Mouse (Mus musculus) embryonic facial prominence, embryonic 15.5 days (tissue): ENCODE results near the gene Dhx58. TPM values are rescaled to one million over a fixed set of nuclear protein-coding genes. Genes with fewer than 3 reads are reported as not detected.
A peak's percentile ranks its signal among the peaks of the same experiment; 100 is the strongest.

Experiments used
- ATAC-seq: fragments of 200-750 bp; cut with Nextera tagmentation; 2 replicates; pipeline ENCODE4 v1.8.0; 2017; ENCODE audit warnings: low read depth, moderate TSS enrichment; ENCODE audit not compliant: insufficient number of reproducible peaks, low FRiP score, low TSS enrichment
- H3K27ac ChIP-seq: fragments of 300-500 bp; sonication (generic); replicated peaks from 2 replicates; pipeline ENCODE4 v1.5.1; 2015; ENCODE audit warnings: mild to moderate bottlenecking, inconsistent platforms
- H3K27me3 ChIP-seq: fragments of 300-500 bp; sonication (generic); 2 replicates; pipeline ENCODE4 v1.6.1; 2015; ENCODE audit warnings: inconsistent platforms
- H3K36me3 ChIP-seq: fragments of 300-500 bp; sonication (generic); 2 replicates; pipeline ENCODE4 v1.6.1; 2015; ENCODE audit warnings: mild to moderate bottlenecking, inconsistent platforms
- H3K4me1 ChIP-seq: fragments of 300-500 bp; sonication (generic); 2 replicates; pipeline ENCODE4 v1.6.1; 2015; ENCODE audit warnings: inconsistent platforms
- H3K4me2 ChIP-seq: fragments of 300-500 bp; sonication (generic); replicated peaks from 2 replicates; pipeline ENCODE4 v1.6.1; 2015; ENCODE audit warnings: mild to moderate bottlenecking, inconsistent platforms
- H3K4me3 ChIP-seq: fragments of 300-500 bp; sonication (generic); replicated peaks from 2 replicates; pipeline ENCODE4 v1.5.1; 2015; ENCODE audit warnings: mild to moderate bottlenecking, inconsistent platforms
- H3K9ac ChIP-seq: fragments of 300-500 bp; sonication (generic); 2 replicates; pipeline ENCODE4 v1.6.1; 2015; ENCODE audit warnings: inconsistent platforms
- H3K9me3 ChIP-seq: fragments of 300-500 bp; sonication (generic); replicated peaks from 2 replicates; pipeline ENCODE4 v1.6.1; 2016; ENCODE audit warnings: inconsistent platforms
- WGBS: fragments of 180-500 bp; shearing (Covaris S2); methylation state at CpG from one replicate; pipeline ENCODE4 v1.1.7; 2015; 5-methylcytosine and 5-hydroxymethylcytosine counted together
- polyA plus RNA-seq: library from polyadenylated mRNA; unstranded; fragments of >200 nt; fragmentation: Nextera tagmentation; extraction: Ambion mirVana; gene quantifications from 2 replicates; pipeline ENCODE4 v1.2.1, GENCODE M21; 2015

Dhx58 gene
- polyA plus RNA-seq, 1 experiment from 2014 or later: 5.9 TPM

DNA sequence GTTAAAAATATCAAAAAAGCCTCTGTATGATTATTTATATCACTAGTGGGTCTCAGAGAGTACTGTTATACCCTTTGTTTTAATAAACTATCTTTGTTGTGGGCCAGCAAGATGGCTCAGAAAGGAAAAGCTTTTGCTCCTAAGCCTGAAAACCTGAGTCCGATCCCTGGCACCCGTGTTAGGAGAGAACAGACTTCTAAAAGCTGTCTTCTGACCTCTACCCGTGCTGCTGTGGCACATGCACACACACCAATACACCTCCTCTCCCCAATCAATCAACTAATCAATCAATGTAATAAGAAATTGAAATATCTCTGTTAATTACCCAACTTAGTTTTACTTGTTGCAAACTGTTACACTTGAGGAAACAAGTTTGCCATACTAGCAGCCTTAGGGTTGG, 3.4 kb downstream of the Dhx58 start:
- Histone ChIP-seq H3K4me1 (peaks cover 29% of the 10 kb centered on the region), H3K27me3 (no peaks in the 10 kb centered on the region), H3K4me3 (peak overlapping the region; percentile 32; the same call in 1 of the 2 replicates), H3K4me2 (no peak overlapping the region), H3K27ac (no peak overlapping the region), H3K9ac (no peak overlapping the region), H3K9me3 (no peaks in the 10 kb centered on the region), H3K36me3 (peaks cover 15% of the 10 kb centered on the region)
- no peak for ATAC-seq
- 71% methylated on average over 3 of the region's 3 CpGs for WGBS

DNA sequence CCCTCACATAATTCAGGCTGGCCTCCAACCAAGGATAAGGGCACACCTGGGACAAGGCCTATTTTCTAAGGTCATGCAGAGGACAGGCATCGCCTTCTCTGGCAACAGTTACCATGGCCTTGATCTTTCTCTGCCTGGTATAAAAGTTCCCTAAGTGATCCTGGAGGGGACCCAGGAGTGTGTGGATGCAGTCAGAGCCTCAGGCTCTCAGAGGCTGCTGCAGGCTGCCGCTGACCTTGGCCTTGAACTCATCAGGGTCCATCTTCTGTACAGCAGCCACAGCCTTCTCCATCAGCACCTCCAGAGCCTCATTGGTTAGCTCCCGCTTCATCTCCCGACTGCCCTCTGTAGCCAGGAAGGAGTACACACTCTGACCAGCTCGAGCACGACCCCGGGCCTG, 6.2 kb downstream of the Dhx58 start:
- H3K4me2 ChIP-seq: no peak overlapping the region
- H3K4me1 ChIP-seq: peaks cover 18% of the 10 kb centered on the region
- H3K27ac ChIP-seq: no peak overlapping the region
- no peak for ATAC-seq
- 73% methylated on average over 7 of the region's 7 CpGs for WGBS
- H3K27me3 ChIP-seq: 0 out of 2 replicates have a peak, but pooled peaks cover 1% of the 10 kb centered on the region
- H3K9me3 ChIP-seq: no peaks in the 10 kb centered on the region
- H3K9ac ChIP-seq: no peak overlapping the region
- H3K36me3 ChIP-seq: no peaks in the 10 kb centered on the region
- no peak overlapping the region for H3K4me3 ChIP-seq

DNA sequence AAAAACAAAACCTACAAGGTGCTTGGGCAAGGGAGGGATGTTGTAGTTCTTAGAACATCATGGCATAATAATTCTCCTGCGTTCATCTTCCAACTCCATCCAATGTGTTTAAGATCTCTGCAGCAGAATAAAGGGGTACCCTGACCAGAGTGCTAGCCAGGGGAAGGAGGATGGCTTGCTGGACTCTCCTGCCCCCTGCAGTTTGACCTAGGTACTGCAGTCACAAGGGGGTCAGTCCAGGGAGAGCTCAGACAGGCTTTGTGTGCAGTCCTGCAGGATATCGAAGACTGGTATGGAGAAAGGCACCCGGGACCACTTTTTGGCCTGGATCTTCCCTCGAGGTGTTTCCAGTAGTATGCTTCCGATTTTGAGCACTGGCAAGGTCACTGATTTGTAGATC, 9.1 kb downstream of the Dhx58 start:
- peaks cover 11% of the 10 kb centered on the region for H3K27me3 ChIP-seq
- H3K4me2 ChIP-seq: no peak overlapping the region
- ATAC-seq: no peak
- 27% methylated on average over 5 of the region's 5 CpGs for WGBS
- no peaks in the 10 kb centered on the region for H3K36me3 ChIP-seq
- no peak overlapping the region for H3K27ac ChIP-seq
- H3K9me3 ChIP-seq: no peaks in the 10 kb centered on the region
- H3K4me3 ChIP-seq: no peak overlapping the region
- H3K9ac ChIP-seq: no peak overlapping the region
- peaks cover 15% of the 10 kb centered on the region for H3K4me1 ChIP-seq

DNA sequence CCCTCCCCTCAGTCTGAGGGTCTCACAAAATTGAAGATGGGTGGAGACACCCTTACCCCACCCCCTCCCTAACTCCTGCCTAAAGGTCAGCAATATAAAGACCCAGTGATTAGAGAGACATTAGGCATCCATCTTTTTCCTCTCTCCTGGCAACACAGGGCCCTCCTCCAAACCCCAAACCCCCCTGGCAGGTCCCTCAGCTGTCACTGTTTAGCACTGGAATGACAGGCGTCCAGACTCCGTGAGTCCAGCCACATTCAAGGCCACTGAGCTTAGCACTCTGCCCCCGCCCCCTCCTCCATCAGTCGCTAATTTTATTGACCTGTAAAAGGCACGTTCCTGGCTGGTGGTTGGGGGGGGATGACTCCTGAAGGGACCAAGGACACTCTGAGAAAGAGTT, 10.9 kb downstream of the Dhx58 start:
- no peaks in the 10 kb centered on the region for H3K36me3 ChIP-seq
- no peak overlapping the region for H3K9ac ChIP-seq
- H3K27me3 ChIP-seq: peaks cover 11% of the 10 kb centered on the region
- no peak for ATAC-seq
- no peak overlapping the region for H3K27ac ChIP-seq
- peaks cover 15% of the 10 kb centered on the region for H3K4me1 ChIP-seq
- WGBS: 32% methylated on average over 5 of the region's 5 CpGs
- no peak overlapping the region for H3K4me2 ChIP-seq
- H3K9me3 ChIP-seq: no peaks in the 10 kb centered on the region
- H3K4me3 ChIP-seq: no peak overlapping the region

DNA sequence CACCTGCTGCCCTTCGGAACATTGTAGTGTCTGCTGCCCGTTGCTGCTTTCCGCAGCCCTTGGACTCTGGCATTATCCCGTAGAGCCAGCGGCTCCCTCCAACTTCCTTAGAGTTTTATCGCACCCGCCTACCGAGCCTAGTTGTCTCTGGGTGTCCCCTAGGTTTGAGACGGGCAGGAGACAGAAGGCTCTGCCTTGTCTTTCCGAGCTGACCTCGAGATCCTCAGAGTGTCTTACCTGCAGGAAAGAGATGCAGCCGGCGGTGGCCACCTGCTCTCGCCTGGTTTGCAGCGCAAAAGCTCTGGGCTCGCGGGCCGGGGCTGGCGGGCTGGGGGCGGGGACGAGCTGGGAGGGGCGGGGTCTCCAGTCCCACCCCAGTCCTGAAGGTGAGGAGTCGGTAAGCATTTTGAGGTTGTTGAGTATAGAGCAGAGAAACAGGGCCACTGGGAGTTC, 11.9 kb downstream of the Dhx58 start, which contains the start of gene Zfp385c:
Zfp385c (minus strand) TSS at position 292 of the 453 bp plus-strand sequence.
- no peak for ATAC-seq
- Histone ChIP-seq H3K4me2 (peak within 1 kb of the TSS; percentile 59), H3K4me3 (peak within 1 kb of the TSS; percentile 37), H3K36me3 (no peaks in the 10 kb centered on the region), H3K9me3 (no peaks in the 10 kb centered on the region), H3K27ac (no peak within 1 kb of the TSS), H3K9ac (0 out of 2 replicates have a peak within 1 kb of the TSS, but pooled peaks have one; percentile 12), H3K27me3 (peaks cover 11% of the 10 kb centered on the region), H3K4me1 (peaks cover 15% of the 10 kb centered on the region)
- WGBS: 2% methylated on average over 23 of the region's 23 CpGs

DNA sequence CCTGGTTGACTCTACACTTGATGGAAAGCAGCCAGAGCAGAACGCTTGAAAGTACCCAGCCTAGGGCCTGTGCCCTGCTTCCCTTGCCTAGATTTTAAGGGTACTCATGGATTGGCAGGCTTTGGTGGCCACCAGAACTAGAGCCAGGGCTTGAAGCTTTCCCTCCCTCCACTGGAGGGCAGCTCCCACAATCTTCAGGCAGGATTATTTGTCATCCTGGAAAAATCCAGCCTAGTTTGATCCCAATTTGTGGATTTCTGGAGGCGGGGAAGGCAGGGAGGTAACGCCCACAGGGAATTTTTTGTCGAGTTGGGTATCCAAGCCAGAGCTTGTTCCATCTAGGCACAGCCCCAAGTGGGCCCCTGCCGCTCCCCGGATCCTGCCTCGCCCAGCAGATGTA, 13.7 kb downstream of the Dhx58 start:
- WGBS: 53% methylated on average over 7 of the region's 7 CpGs
- Histone ChIP-seq H3K4me1 (peaks cover 15% of the 10 kb centered on the region), H3K9me3 (no peaks in the 10 kb centered on the region), H3K36me3 (no peaks in the 10 kb centered on the region), H3K4me3 (no peak overlapping the region), H3K27ac (no peak overlapping the region), H3K27me3 (peaks cover 11% of the 10 kb centered on the region), H3K4me2 (no peak overlapping the region), H3K9ac (no peak overlapping the region)
- no peak for ATAC-seq

DNA sequence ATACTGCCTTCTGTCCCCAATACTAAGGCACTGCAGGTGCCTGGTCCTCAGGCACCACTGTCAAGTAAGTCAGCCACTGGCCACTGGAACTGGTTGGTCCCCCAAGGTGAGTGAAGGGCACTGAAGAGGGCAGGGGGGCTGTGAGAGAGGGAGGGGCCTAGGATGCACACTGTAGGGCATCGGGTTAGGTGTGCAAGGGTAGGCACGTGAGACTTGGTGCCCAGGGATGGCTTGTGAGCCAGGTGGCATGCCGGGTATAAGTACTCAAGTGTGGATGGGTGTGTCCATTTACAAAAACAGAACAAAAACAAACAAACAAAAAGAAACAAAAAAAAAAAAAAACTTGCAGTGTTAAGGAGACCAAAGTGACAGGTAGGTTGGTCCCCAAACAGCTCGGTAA, 15.6 kb downstream of the Dhx58 start:
- no peak overlapping the region for H3K4me2 ChIP-seq
- no peaks in the 10 kb centered on the region for H3K9me3 ChIP-seq
- ATAC-seq: no peak
- H3K4me1 ChIP-seq: peaks cover 15% of the 10 kb centered on the region
- no peak overlapping the region for H3K9ac ChIP-seq
- peaks cover 11% of the 10 kb centered on the region for H3K27me3 ChIP-seq
- no peak overlapping the region for H3K27ac ChIP-seq
- 63% methylated on average over 4 of the region's 4 CpGs for WGBS
- H3K4me3 ChIP-seq: no peak overlapping the region
- H3K36me3 ChIP-seq: no peaks in the 10 kb centered on the region

DNA sequence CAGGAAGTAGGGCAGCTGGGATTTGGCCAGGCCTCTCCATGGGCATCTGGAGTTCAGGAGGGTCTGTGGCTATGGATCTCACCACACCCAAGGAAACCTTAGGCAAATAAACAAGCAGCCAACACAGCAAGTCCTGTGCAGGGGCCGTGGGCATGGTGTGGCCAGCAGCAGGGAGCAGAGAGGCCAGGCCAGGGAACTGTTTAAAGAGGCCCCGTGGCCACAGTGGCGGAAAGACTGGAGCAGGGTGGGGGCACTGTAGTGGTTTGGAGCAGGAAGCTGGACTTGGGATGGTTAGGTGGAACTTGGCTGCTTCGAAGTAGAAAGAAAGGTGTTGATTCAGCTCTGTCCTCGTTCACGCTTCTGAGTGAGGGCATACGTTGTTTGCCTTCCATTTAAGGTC, 16.8 kb downstream of the Dhx58 start:
- H3K4me1 ChIP-seq: peaks cover 12% of the 10 kb centered on the region
- H3K4me2 ChIP-seq: no peak overlapping the region
- peak; percentile 58 for ATAC-seq
- H3K9ac ChIP-seq: no peak overlapping the region
- H3K27me3 ChIP-seq: peaks cover 5% of the 10 kb centered on the region
- WGBS: 79% methylated on average over 7 of the region's 7 CpGs
- H3K27ac ChIP-seq: no peak overlapping the region
- H3K4me3 ChIP-seq: no peak overlapping the region
- no peaks in the 10 kb centered on the region for H3K9me3 ChIP-seq
- H3K36me3 ChIP-seq: no peaks in the 10 kb centered on the region

DNA sequence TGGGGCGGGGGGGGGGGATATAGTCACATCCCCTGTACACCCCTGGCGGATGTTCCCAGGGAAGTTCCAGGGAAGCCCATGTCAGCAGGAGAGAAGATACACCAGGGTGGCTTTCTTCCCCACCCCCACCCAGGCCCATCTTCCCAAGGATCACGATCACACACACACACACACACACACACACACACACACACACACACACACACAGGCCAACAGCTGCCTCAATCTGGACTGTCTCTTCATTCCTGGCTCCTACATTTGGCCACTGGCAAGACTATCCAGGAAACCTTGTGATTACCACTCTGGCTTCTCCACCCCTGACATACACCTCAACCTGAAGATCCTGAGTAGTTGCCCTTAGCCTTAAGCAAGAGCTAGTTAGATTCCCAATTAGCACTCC, 18.7 kb downstream of the Dhx58 start:
- H3K27ac ChIP-seq: no peak overlapping the region
- no peak overlapping the region for H3K4me3 ChIP-seq
- no peak for ATAC-seq
- no peaks in the 10 kb centered on the region for H3K9me3 ChIP-seq
- WGBS: 86% methylated on average over 2 of the region's 3 CpGs
- H3K4me2 ChIP-seq: no peak overlapping the region
- H3K9ac ChIP-seq: no peak overlapping the region
- H3K4me1 ChIP-seq: peaks cover under 1% of the 10 kb centered on the region; the same call in 1 of the 2 replicates
- no peaks in the 10 kb centered on the region for H3K27me3 ChIP-seq
- no peaks in the 10 kb centered on the region for H3K36me3 ChIP-seq

DNA sequence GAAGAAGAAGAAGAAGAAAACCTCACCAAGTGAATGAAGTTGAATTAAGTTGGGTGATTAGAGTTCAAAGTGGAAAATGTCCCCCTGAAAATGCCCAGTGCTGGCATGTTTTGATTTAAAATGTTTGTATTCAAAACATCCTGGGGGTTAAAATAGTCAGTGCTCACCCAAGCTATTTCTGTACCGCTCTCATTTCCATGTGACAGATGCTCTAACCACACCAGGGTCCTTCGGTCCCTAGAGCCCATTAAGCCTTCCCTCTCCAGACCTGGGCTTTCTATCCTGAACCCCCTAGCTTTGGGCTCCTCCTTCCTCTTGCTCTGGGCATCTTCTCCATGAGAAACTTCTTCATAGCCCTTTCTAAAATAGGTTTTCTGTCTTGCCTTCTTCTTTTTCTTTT, 20.0 kb downstream of the Dhx58 start:
- Histone ChIP-seq H3K9me3 (no peaks in the 10 kb centered on the region), H3K4me2 (no peak overlapping the region), H3K9ac (no peak overlapping the region), H3K27me3 (no peaks in the 10 kb centered on the region), H3K4me1 (no peaks in the 10 kb centered on the region), H3K4me3 (no peak overlapping the region), H3K27ac (no peak overlapping the region), H3K36me3 (no peaks in the 10 kb centered on the region)
- WGBS: 49% methylated on average over 2 of the region's 2 CpGs
- no peak for ATAC-seq

DNA sequence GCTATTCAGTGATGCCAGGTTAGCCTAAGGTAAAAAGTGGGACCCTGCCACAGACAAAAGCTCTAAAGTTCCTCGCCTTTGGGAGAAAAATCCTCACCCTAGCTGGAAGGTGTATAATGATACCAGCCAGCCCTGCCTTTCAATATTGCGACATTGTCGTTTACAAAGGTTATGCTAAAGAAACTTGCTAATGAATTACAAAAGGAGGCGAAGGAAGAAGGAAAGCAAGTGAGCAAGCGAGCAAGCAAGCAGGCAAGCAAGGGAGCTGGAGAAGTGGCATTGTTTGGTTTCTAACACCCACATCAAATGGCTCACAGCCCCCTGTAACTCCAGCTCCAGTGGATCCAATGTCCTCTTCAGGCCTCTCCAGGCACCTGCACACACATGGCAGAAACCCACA, 21.5 kb downstream of the Dhx58 start:
- no peak for ATAC-seq
- Histone ChIP-seq H3K27ac (no peak overlapping the region), H3K4me3 (no peak overlapping the region), H3K36me3 (no peaks in the 10 kb centered on the region), H3K9ac (no peak overlapping the region), H3K4me2 (no peak overlapping the region), H3K27me3 (no peaks in the 10 kb centered on the region), H3K4me1 (peaks cover 7% of the 10 kb centered on the region; the same call in 1 of the 2 replicates), H3K9me3 (no peaks in the 10 kb centered on the region)
- 70% methylated on average over 5 of the region's 5 CpGs for WGBS

DNA sequence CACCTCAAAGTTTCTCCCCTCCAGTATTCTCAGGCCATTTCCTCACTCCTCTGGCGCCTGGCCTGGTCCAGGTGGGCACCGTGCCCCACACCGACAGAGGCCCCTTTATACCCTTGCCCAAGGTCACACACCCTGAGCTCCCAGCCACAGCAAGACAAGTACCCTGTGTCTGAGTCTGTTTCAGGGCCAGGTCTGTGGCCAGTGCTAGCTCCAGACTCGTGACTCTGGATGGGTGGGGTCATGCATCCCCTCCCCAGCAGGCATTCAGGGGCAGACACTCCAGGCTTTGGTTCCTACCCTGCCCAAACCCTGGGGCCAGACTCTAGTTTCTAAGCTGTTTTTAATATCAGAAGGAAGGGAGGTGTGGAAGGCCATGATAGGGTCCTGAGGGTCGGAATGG, 22.2 kb downstream of the Dhx58 start:
- Histone ChIP-seq H3K4me1 (peaks cover 8% of the 10 kb centered on the region; the same call in 1 of the 2 replicates), H3K27ac (no peak overlapping the region), H3K4me3 (no peak overlapping the region), H3K9me3 (no peaks in the 10 kb centered on the region), H3K27me3 (no peaks in the 10 kb centered on the region), H3K36me3 (no peaks in the 10 kb centered on the region), H3K4me2 (no peak overlapping the region), H3K9ac (no peak overlapping the region)
- 0 out of 2 replicates have a peak, but pooled peaks have one; percentile 59 for ATAC-seq
- WGBS: 76% methylated on average over 5 of the region's 5 CpGs
